In the genomic region with DNA sequence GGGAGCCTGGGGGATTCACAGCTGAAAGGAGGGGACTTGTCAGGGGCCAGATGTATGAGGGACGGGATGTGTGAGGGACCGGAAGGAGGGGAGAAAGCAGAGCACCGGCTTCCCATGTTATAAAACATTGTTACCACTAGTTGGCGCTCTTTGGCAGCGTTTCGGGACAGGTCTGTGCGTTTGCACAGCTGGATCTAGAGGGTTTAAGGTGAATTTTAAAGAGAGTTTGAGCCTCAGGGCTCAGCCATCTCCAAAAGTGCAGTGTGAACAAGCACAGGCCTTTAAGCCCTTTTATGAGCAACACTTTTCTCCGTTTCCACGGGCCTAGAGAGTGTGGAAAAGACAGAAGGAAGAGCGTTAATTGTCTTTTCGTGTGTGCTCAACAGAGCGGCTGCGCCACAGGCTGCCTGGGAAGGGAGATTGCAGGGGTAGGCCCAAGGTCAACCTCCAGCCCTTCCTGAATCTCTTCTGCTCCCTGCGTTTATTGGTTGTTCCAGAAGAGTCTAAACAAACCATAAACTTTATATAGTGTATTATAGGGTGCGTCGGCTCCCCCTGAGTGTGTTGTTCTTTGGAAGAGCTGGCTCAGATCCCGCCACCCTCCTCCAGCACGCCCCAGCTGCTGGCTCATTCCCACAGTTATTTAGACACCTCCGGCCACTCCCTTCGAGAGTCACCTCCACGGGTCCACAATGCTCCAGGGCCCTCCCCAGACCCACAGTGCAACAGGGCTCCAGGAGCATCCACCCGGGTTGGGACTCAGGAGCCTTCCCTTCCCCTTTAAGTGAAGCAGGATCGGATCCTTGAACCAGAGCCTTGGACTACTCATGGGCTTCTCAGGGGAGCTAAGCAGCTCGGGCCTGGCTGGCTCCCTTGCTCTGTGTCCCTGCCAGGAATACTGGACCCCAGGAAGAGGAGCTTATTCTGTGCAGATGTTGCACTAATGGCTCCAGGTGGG, we compare ENCODE assay signal across 7 mouse cellular contexts. TPM values are rescaled to one million over a fixed set of nuclear protein-coding genes. Genes with fewer than 3 reads are reported as not detected.
A peak's percentile ranks its signal among the peaks of the same experiment; 100 is the strongest.
DNase-seq lines count a peak whose midpoint lies in the region; ATAC-seq and TF ChIP-seq lines count a peak whose summit lies in the region.

No protein-coding gene starts in this region.

- peak overlapping the region; percentile 49; the same call in 1 of the 2 replicates for H3K27ac ChIP-seq in embryonic facial prominence, embryonic 13.5 days
- peak overlapping the region; percentile 44; the same call in 1 of the 2 replicates for H3K27ac ChIP-seq in heart, postnatal 0 days (ENCODE audit: low read depth)

- peak; percentile 77 for TF ChIP-seq CTCF in heart, postnatal 0 days (IDR thresholded peaks at IDR 0.05; ENCODE audit: low read depth)

- H3K4me1 ChIP-seq in embryonic facial prominence, embryonic 13.5 days: peaks cover 4% of the 10 kb centered on the region; the same call in 1 of the 2 replicates
- H3K4me1 ChIP-seq in heart, postnatal 0 days (ENCODE audit: control insufficient read depth, insufficient read depth): no peaks in the 10 kb centered on the region

- no peak for TF ChIP-seq EP300 in heart, postnatal 0 days (IDR thresholded peaks at IDR 0.05; ENCODE audit: low read depth)

- WGBS in embryonic facial prominence, embryonic 13.5 days: 55% methylated on average over 24 of the region's 24 CpGs
- 50% methylated on average over 24 of the region's 24 CpGs for WGBS in heart, postnatal 0 days

- H3K4me2 ChIP-seq in embryonic facial prominence, embryonic 13.5 days: no peak overlapping the region
- no peak overlapping the region for H3K4me2 ChIP-seq in heart, postnatal 0 days (ENCODE audit: low read depth, low read length)

- ATAC-seq in embryonic facial prominence, embryonic 13.5 days (ENCODE audit: insufficient number of reproducible peaks, insufficient read depth, low FRiP score, low TSS enrichment, low read depth): peak; percentile 75
- peak; percentile 82 for ATAC-seq in heart, postnatal 0 days (ENCODE audit: insufficient read depth, low read depth)

- no peaks in the 10 kb centered on the region for H3K36me3 ChIP-seq in embryonic facial prominence, embryonic 13.5 days
- H3K36me3 ChIP-seq in heart, postnatal 0 days (replicated peaks; ENCODE audit: control insufficient read depth, insufficient read depth, low read length): no peaks in the 10 kb centered on the region

- peak; percentile 52 to 61 for DNase-seq in CD8-positive naive resting alpha-beta T cell, adult 2 months (ENCODE audit: low read depth in 2 of 2, low spot score in 2 of 2)
- peak; percentile 59 for DNase-seq in T-cell, adult 2 months (ENCODE audit: low spot score)
- DNase-seq in heart, postnatal 0 days (ENCODE audit: low spot score): peak; percentile 79
- peak; percentile 87 for DNase-seq in kidney, postnatal 14 days
- peak; percentile 54 to 78 for DNase-seq in lung, postnatal 4 days
- DNase-seq in skeletal muscle tissue, adult 2 months (ENCODE audit: low read depth, low spot score): peak; percentile 46

- no peak overlapping the region for H3K4me3 ChIP-seq in embryonic facial prominence, embryonic 13.5 days
- H3K4me3 ChIP-seq in heart, postnatal 0 days (ENCODE audit: low read depth, low read length): no peak overlapping the region

- H3K9ac ChIP-seq in embryonic facial prominence, embryonic 13.5 days: no peak overlapping the region
- H3K9ac ChIP-seq in heart, postnatal 0 days (replicated peaks; ENCODE audit: low read depth, low read length): no peak overlapping the region

- H3K27me3 ChIP-seq in embryonic facial prominence, embryonic 13.5 days: 0 out of 2 replicates have a peak, but pooled peaks cover 2% of the 10 kb centered on the region
- no peaks in the 10 kb centered on the region for H3K27me3 ChIP-seq in heart, postnatal 0 days (ENCODE audit: control insufficient read depth, insufficient read depth, low read length)

- no peaks in the 10 kb centered on the region for H3K9me3 ChIP-seq in embryonic facial prominence, embryonic 13.5 days
- no peaks in the 10 kb centered on the region for H3K9me3 ChIP-seq in heart, postnatal 0 days (replicated peaks; ENCODE audit: control insufficient read depth, low read length)

RNA-seq across cellular contexts. Expression of a gene that starts 6.8 kb away (rescaled TPM):
- 0.22 TPM in 1 of 2 replicates, not detected in the other for polyA plus RNA-seq in embryonic facial prominence, embryonic 13.5 days (2015; fragmentation: Nextera tagmentation; extraction: Ambion mirVana)
- 0.97 and 1.7 TPM in 2 replicates for total RNA-seq in heart, postnatal 0 days (2014; rRNA removed; ENCODE audit: low replicate concordance)
- 0.29 and 0.37 TPM in 2 replicates for polyA plus RNA-seq in heart, postnatal 0 days (2015; fragmentation: Nextera tagmentation; extraction: Ambion mirVana)

RNA-seq across cellular contexts. Expression of a gene that starts 40.3 kb away (rescaled TPM):
- 0.14 TPM in 1 of 2 replicates, not detected in the other for polyA plus RNA-seq in embryonic facial prominence, embryonic 13.5 days (2015; fragmentation: Nextera tagmentation; extraction: Ambion mirVana)
- not detected in 2 replicates for total RNA-seq in heart, postnatal 0 days (2014; rRNA removed; ENCODE audit: low replicate concordance)
- polyA plus RNA-seq in heart, postnatal 0 days (2015; fragmentation: Nextera tagmentation; extraction: Ambion mirVana): 0.22 and 0.26 TPM in 2 replicates

RNA-seq across cellular contexts. Expression of a gene that starts 59.1 kb away (rescaled TPM):
- 0.13 TPM in 1 of 2 replicates, not detected in the other for polyA plus RNA-seq in embryonic facial prominence, embryonic 13.5 days (2015; fragmentation: Nextera tagmentation; extraction: Ambion mirVana)
- 3.1 TPM in 1 of 2 replicates, not detected in the other for total RNA-seq in heart, postnatal 0 days (2014; rRNA removed; ENCODE audit: low replicate concordance)
- polyA plus RNA-seq in heart, postnatal 0 days (2015; fragmentation: Nextera tagmentation; extraction: Ambion mirVana): 0.36 and 1.1 TPM in 2 replicates
